Mouse (Mus musculus) testis, adult 2 months (tissue): ENCODE data around the gene Gm11733. TPM values are rescaled to one million over a fixed set of nuclear protein-coding genes. Genes with fewer than 3 reads are reported as not detected.

Source experiments
- H3K27ac ChIP-seq: fragments of 200-500 bp; 2 replicates; pipeline ENCODE4 v1.5.1; 2012; ENCODE audit warnings: low read depth, low read length; ENCODE audit not compliant: control insufficient read depth, insufficient read depth
- H3K27me3 ChIP-seq: fragments of 200-500 bp; 2 replicates; pipeline ENCODE4 v1.6.1; 2012; ENCODE audit warnings: mild to moderate bottlenecking, low read length, moderate library complexity; ENCODE audit not compliant: control insufficient read depth, insufficient read depth
- H3K36me3 ChIP-seq: fragments of 200-500 bp; 2 replicates; pipeline ENCODE4 v1.6.1; 2012; ENCODE audit warnings: mild to moderate bottlenecking, low read length; ENCODE audit not compliant: control insufficient read depth, insufficient read depth
- H3K4me1 ChIP-seq: fragments of 200-500 bp; 2 replicates; pipeline ENCODE4 v1.6.1; 2012; ENCODE audit warnings: low read length; ENCODE audit not compliant: control insufficient read depth, insufficient read depth
- H3K4me3 ChIP-seq: fragments of 200-500 bp; 2 replicates; pipeline ENCODE4 v1.5.1; 2012; ENCODE audit warnings: low read depth, mild to moderate bottlenecking, low read length, moderate library complexity, mixed read lengths; ENCODE audit not compliant: control insufficient read depth
- CTCF ChIP-seq: fragments of 200-500 bp; IDR thresholded peaks from 2 replicates; pipeline ENCODE4 v1.5.1; 2012; ENCODE audit warnings: low read depth, mild to moderate bottlenecking, inconsistent platforms, low read length, moderate library complexity; ENCODE audit not compliant: control insufficient read depth, insufficient read depth, insufficient replicate concordance
- POLR2A ChIP-seq: fragments of 200-500 bp; IDR thresholded peaks from 2 replicates; pipeline ENCODE4 v1.6.1; 2012; ENCODE audit warnings: low read depth, mild to moderate bottlenecking, inconsistent platforms, low read length, moderate library complexity; ENCODE audit not compliant: control insufficient read depth
- polyA plus RNA-seq: library from polyadenylated mRNA; depleted of rRNA; stranded (reverse); fragments of >200 nt; gene quantifications from 2 replicates; pipeline ENCODE4 v1.2.3, GENCODE M21; 2012; rRNA removed

The Gm11733 gene
- polyA plus RNA-seq, 1 experiment: not detected

DNA sequence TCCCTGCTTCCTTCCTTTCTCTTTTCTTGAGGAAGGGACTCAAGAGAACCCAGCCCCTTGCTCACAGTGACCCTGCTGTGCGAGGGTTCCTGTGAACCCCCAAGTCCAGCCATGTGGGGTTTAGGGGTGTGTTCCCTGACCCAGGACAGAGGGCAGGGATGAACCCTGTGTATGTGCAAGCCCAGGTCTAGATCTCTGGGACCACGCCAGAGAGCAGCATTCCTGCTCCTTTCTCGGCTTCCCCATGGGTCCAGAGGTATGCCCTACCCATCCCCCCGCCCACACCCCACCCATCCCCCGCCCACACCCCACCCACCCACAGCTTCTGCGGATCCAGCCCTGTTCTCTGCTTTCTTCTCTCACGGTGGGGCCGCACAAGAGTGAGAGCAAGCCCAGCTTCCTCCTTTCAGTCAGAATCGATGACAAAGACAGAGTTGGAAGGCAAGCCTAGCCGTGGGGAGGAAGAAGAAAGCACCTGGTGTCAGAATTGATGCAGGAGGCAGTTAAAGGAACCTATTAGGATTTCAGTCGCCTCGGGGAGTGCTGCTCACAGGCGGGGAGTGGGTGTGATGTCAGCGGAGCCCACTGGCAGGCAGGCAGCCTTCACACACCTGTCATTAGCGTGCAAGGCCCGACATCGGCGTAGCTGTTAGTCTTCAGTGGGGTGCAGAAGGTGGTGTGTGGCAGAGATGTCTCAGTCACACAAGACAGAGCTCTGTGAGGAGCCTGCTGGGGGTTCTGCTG lies 41.6 kb downstream of the Gm11733 start:
- H3K27me3 ChIP-seq: no peaks in the 10 kb centered on the region
- no peak overlapping the region for H3K27ac ChIP-seq
- no peaks in the 10 kb centered on the region for H3K36me3 ChIP-seq
- H3K4me1 ChIP-seq: peaks cover 4% of the 10 kb centered on the region; the same call in 1 of the 2 replicates
- TF ChIP-seq CTCF: no peak
- TF ChIP-seq POLR2A: no peak
- H3K4me3 ChIP-seq: no peak overlapping the region

DNA sequence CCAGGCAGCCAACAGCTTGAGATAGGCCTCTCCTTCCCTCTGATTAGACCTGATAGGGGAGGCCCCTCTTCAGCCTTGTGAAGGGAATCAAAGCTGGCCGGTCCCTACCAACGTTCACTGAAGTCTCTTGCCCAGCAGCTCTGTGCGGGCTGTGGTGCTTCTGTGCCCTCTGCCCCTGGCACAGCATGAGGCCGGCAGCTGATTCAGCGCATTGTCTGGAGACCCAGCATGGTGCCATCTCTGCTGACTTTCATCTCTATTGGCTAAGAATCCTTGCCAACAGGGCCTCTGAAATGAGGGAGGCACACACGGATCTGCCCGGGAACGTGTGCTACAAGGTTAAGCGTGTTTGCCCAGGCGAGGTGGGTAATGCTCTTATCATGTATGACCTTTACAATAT lies 48.2 kb downstream of the Gm11733 start:
- TF ChIP-seq POLR2A: no peak
- TF ChIP-seq CTCF: no peak
- Histone ChIP-seq H3K36me3 (no peaks in the 10 kb centered on the region), H3K4me1 (no peaks in the 10 kb centered on the region), H3K27me3 (no peaks in the 10 kb centered on the region), H3K27ac (no peak overlapping the region), H3K4me3 (no peak overlapping the region)

GRCm38 (mm10) chr11:117534912-117535311 lies 50.7 kb downstream of the Gm11733 start:
- Histone ChIP-seq H3K4me3 (no peak overlapping the region), H3K27me3 (no peaks in the 10 kb centered on the region), H3K27ac (no peak overlapping the region), H3K4me1 (no peaks in the 10 kb centered on the region), H3K36me3 (no peaks in the 10 kb centered on the region)
- TF ChIP-seq CTCF (no peak), POLR2A (no peak)

- Histone ChIP-seq H3K4me1 (no peaks in the 10 kb centered on the region; the same call in 1 of the 2 replicates), H3K27ac (no peak overlapping the region), H3K27me3 (no peaks in the 10 kb centered on the region), H3K36me3 (no peaks in the 10 kb centered on the region), H3K4me3 (no peak overlapping the region)
- no peak for TF ChIP-seq POLR2A
- TF ChIP-seq CTCF: no peak
Observed at GRCm38 (mm10) chr11:117535491-117536304, 51.5 kb downstream of the Gm11733 start.

DNA sequence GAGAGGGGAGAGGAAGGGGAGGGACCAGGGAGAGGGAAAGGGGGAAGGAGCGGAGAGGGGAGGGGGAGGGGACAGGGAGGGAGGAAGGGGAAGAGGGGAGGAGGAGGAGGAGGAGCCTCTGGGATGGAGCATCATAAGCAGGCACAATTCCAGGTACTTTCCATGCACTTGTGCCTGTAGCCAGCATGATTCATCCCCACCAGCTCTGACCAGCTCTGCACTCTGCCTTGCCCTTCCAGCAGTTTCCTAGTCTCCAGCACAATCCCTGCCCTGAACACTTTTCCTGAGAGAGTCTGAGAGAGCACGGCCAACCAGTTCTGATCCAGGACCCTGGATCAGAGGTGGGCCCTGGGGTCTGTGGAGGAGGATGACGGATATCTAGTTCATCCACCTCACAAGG lies 52.4 kb downstream of the Gm11733 start:
- peaks cover 2% of the 10 kb centered on the region for H3K4me1 ChIP-seq

More for the DNA sequence above, 52.4 kb downstream of the Gm11733 start:
- Histone ChIP-seq H3K27ac (no peak overlapping the region), H3K4me3 (no peak overlapping the region), H3K36me3 (no peaks in the 10 kb centered on the region), H3K27me3 (no peaks in the 10 kb centered on the region)
- TF ChIP-seq POLR2A (no peak), CTCF (no peak)

Other genes starting within 250 kb of the Gm11733 start
- gene Tnrc6c, start 169.9 kb downstream of the Gm11733 start, polyA plus RNA-seq: 25.4 and 28.0 TPM in 2 replicates